Mouse (Mus musculus): ENCODE results near the gene Nr3c2. TPM values are rescaled to one million over a fixed set of nuclear protein-coding genes. Genes with fewer than 3 reads are reported as not detected.

Nr3c2 gene
- polyA plus RNA-seq, 1 experiment = 5.5 TPM

GRCm38 (mm10) chr8:77190393-77190792 lies 291.2 kb downstream of the Nr3c2 start:
- no peak overlapping the region for H3K4me3 ChIP-seq (ENCODE audit: insufficient read depth, low read depth, low read length)
- H3K27ac ChIP-seq (replicated peaks; ENCODE audit: low read depth, low read length) = no peak overlapping the region

GRCm38 (mm10) chr8:77209297-77209696 lies 310.1 kb downstream of the Nr3c2 start:
- Histone ChIP-seq H3K4me1 (ENCODE audit: control insufficient read depth, insufficient read depth, insufficient read length, low read length) (no peaks in the 10 kb centered on the region), H3K27ac (replicated peaks; ENCODE audit: low read depth, low read length) (no peak overlapping the region), H3K4me3 (ENCODE audit: insufficient read depth, low read depth, low read length) (no peak overlapping the region)

More at GRCm38 (mm10) chr8:77190393-77190792, 291.2 kb downstream of the Nr3c2 start:
- H3K4me1 ChIP-seq (ENCODE audit: control insufficient read depth, insufficient read depth, insufficient read length, low read length) = peaks cover 3% of the 10 kb centered on the region; the same call in 1 of the 2 replicates

DNA sequence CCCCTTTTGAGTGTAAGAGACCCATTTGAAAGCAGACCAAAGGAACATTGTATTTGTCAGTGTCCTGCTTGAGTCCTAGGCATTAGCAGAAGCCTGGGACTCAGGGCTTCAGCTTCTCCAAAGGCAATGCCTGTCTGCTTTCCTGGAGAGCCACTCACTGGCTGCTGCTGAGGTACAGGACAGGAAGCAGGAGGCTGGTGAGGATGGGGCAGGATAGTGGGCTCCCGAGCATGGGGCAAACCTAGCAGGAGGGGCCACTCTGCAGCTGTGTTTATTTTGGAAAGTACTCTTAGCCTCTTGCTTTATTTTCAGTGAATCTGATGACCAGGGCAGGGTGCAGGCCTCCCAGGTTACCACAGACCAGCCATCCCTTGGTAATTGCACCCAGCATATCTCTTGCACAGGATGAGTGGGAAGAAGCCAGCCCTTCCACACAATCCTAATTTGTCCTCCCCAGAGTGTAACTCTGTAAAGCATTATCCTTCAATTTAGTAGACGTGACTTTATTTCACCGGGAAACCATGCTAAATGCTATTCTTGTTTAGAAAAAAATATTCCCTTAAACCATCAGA lies 314.7 kb downstream of the Nr3c2 start:
- H3K4me3 ChIP-seq (ENCODE audit: insufficient read depth, low read depth, low read length) = no peak overlapping the region
- no peak overlapping the region for H3K27ac ChIP-seq (replicated peaks; ENCODE audit: low read depth, low read length)
- no peaks in the 10 kb centered on the region for H3K4me1 ChIP-seq (ENCODE audit: control insufficient read depth, insufficient read depth, insufficient read length, low read length)

GRCm38 (mm10) chr8:77214665-77215064 lies 315.4 kb downstream of the Nr3c2 start:
- Histone ChIP-seq H3K4me1 (ENCODE audit: control insufficient read depth, insufficient read depth, insufficient read length, low read length) (no peaks in the 10 kb centered on the region), H3K27ac (replicated peaks; ENCODE audit: low read depth, low read length) (no peak overlapping the region), H3K4me3 (ENCODE audit: insufficient read depth, low read depth, low read length) (no peak overlapping the region)

DNA sequence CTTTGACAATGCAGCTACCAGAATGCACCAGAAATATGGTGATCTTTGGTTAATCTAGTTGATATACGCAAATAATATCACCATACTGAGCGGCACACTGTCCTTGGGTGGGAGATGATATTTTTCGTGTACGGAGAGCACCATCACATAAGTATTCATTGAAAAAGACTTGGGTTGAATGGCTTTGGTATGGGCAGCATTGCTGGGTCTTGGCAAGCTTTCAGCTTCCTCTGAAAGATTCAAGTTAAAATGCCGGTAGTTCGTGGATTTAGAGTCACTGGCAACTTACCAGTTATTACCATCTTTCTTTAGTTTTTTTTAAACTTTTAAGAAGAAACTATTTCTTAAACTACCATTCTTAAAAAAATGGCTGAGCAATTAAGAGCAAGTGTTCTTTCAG lies 315.9 kb downstream of the Nr3c2 start:
- Histone ChIP-seq H3K4me1 (ENCODE audit: control insufficient read depth, insufficient read depth, insufficient read length, low read length) (no peaks in the 10 kb centered on the region), H3K4me3 (ENCODE audit: insufficient read depth, low read depth, low read length) (no peak overlapping the region), H3K27ac (replicated peaks; ENCODE audit: low read depth, low read length) (no peak overlapping the region)

GRCm38 (mm10) chr8:77223123-77223522 lies 323.9 kb downstream of the Nr3c2 start:
- Histone ChIP-seq H3K4me1 (ENCODE audit: control insufficient read depth, insufficient read depth, insufficient read length, low read length) (no peaks in the 10 kb centered on the region), H3K27ac (replicated peaks; ENCODE audit: low read depth, low read length) (no peak overlapping the region), H3K4me3 (ENCODE audit: insufficient read depth, low read depth, low read length) (no peak overlapping the region)

DNA sequence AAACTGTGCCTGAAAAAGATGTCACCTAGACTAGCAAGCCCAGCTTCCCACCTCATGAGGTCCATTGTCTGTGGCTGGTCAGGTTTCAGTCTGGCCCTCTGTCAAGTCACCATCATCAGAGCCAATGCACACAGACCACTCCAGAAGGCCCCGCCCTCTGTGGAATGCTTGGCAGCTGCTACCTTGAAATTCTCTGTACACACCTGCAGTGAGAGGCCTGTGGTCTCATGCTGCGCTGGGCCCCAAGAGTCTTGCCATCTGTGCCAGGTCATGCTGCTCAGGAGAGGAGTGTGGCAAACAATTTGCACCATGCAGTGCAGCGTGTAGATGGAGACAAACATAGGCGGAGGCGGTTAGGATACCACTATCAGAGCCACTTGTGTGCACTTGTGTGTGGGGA lies 328.5 kb downstream of the Nr3c2 start:
- 0 out of 2 replicates have a peak, but pooled peaks cover 2% of the 10 kb centered on the region for H3K4me1 ChIP-seq (ENCODE audit: control insufficient read depth, insufficient read depth, insufficient read length, low read length)
- H3K27ac ChIP-seq (replicated peaks; ENCODE audit: low read depth, low read length) = no peak overlapping the region
- H3K4me3 ChIP-seq (ENCODE audit: insufficient read depth, low read depth, low read length) = no peak overlapping the region

GRCm38 (mm10) chr8:77228688-77229087 lies 329.4 kb downstream of the Nr3c2 start:
- H3K4me3 ChIP-seq (ENCODE audit: insufficient read depth, low read depth, low read length) = no peak overlapping the region
- 0 out of 2 replicates have a peak, but pooled peaks cover 2% of the 10 kb centered on the region for H3K4me1 ChIP-seq (ENCODE audit: control insufficient read depth, insufficient read depth, insufficient read length, low read length)
- no peak overlapping the region for H3K27ac ChIP-seq (replicated peaks; ENCODE audit: low read depth, low read length)

DNA sequence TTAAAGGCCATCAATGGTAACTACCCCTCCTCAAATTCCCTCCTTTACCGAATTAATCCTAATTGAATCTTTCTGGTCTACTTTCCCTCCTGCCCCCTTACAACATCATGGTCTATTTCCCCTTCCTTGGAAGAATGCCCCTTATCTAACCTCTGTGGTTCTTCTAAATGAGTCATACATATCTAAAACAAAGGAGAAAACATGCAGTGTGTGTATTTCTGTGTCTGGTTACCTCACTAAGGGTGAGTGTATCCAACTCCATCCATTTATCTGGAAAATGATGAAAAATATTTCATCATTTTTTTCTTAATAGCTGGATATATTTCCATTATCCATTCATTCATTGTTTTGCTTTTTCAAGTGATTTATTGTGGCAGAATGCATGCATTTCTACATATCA lies 332.0 kb downstream of the Nr3c2 start:
- Histone ChIP-seq H3K4me3 (ENCODE audit: insufficient read depth, low read depth, low read length) (no peak overlapping the region), H3K27ac (replicated peaks; ENCODE audit: low read depth, low read length) (no peak overlapping the region), H3K4me1 (ENCODE audit: control insufficient read depth, insufficient read depth, insufficient read length, low read length) (0 out of 2 replicates have a peak, but pooled peaks cover 2% of the 10 kb centered on the region)

GRCm38 (mm10) chr8:77231834-77232233 lies 332.6 kb downstream of the Nr3c2 start:
- H3K27ac ChIP-seq (replicated peaks; ENCODE audit: low read depth, low read length) = no peak overlapping the region
- no peak overlapping the region for H3K4me3 ChIP-seq (ENCODE audit: insufficient read depth, low read depth, low read length)
- 0 out of 2 replicates have a peak, but pooled peaks cover 2% of the 10 kb centered on the region for H3K4me1 ChIP-seq (ENCODE audit: control insufficient read depth, insufficient read depth, insufficient read length, low read length)

DNA sequence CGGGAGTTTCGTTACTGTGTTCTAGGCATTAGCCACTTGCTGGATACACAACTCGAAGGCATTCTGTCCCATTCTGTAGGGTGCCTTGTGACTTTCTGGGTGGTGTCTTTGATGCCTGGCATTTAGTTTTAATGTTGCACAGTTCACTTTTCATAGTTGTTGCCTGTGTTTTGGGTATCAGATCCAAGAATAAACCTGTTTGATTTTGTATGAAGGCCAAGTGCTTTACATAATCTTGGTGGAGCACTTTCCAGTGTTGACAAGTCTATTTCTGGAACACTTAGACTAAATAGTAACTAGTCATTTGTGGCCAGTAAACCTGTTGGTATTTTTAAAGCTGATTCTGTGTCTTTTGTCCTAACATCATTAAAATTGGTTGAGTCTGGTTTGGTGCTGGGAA lies 333.2 kb downstream of the Nr3c2 start:
- H3K4me1 ChIP-seq (ENCODE audit: control insufficient read depth, insufficient read depth, insufficient read length, low read length) = 0 out of 2 replicates have a peak, but pooled peaks cover 2% of the 10 kb centered on the region
- H3K4me3 ChIP-seq (ENCODE audit: insufficient read depth, low read depth, low read length) = no peak overlapping the region
- H3K27ac ChIP-seq (replicated peaks; ENCODE audit: low read depth, low read length) = no peak overlapping the region

DNA sequence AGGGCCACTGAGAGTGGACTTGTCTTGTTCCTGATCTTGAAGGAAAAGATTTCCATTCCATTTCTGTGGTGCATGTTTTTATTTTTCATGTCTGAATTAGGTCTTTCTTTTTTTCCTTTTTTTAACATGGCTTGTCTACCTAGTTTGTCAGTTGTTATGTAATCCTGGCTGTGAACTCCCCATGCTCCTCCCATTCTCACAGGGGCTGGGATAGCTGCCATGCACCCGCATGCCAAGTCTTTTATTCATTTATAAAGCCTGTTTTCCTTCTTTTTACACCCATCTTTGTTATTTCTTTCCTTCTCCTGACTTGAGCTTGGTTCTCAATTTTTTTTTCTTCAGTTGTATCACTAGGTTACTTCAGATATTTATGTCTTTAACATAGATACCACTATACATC lies 337.5 kb downstream of the Nr3c2 start:
- no peak overlapping the region for H3K27ac ChIP-seq (replicated peaks; ENCODE audit: low read depth, low read length)
- H3K4me1 ChIP-seq (ENCODE audit: control insufficient read depth, insufficient read depth, insufficient read length, low read length) = no peaks in the 10 kb centered on the region
- H3K4me3 ChIP-seq (ENCODE audit: insufficient read depth, low read depth, low read length) = no peak overlapping the region

DNA sequence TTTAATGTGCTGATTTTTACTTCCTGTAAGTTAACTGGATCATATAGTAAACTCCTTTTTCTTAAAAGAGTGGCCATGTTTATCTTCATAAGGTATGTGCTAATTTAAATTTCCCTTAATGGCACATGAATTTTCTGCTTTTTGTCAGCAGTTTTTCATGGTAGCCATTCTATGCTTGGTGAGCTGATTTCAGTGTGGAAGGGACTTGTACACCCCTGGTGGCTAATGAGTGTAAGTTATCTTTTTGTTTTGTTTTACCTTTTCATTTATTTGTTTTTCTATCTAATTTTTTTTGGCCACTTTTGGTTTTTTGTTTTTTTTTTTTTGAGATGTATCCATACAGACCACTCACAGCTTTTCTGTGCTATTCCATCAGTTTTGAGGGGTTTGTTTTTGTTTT lies 340.2 kb downstream of the Nr3c2 start:
- H3K4me3 ChIP-seq (ENCODE audit: insufficient read depth, low read depth, low read length) = no peak overlapping the region
- no peak overlapping the region for H3K27ac ChIP-seq (replicated peaks; ENCODE audit: low read depth, low read length)
- no peaks in the 10 kb centered on the region for H3K4me1 ChIP-seq (ENCODE audit: control insufficient read depth, insufficient read depth, insufficient read length, low read length)

GRCm38 (mm10) chr8:77241381-77241780 lies 342.1 kb downstream of the Nr3c2 start:
- Histone ChIP-seq H3K27ac (replicated peaks; ENCODE audit: low read depth, low read length) (no peak overlapping the region), H3K4me1 (ENCODE audit: control insufficient read depth, insufficient read depth, insufficient read length, low read length) (no peaks in the 10 kb centered on the region), H3K4me3 (ENCODE audit: insufficient read depth, low read depth, low read length) (no peak overlapping the region)

DNA sequence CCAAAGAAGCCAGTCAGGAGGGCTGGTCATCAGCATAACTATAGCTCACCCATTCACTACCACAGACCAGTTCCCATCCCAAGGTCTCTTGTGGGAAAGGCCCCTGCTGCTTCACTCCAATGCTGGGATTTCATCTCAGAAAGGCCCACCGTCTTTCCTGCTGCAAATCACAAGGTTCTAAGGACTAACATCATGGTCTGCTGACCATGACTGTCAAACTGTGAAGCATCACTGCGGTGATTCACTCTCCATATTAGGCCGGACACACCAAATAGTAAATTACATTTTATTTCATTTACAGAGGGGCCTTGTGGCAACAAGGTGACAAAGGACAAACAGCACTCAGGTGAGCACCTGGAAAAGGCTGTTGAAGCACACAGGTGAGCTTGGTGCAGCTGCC lies 350.9 kb downstream of the Nr3c2 start:
- H3K4me1 ChIP-seq (ENCODE audit: control insufficient read depth, insufficient read depth, insufficient read length, low read length) = no peaks in the 10 kb centered on the region; the same call in 1 of the 2 replicates
- H3K4me3 ChIP-seq (ENCODE audit: insufficient read depth, low read depth, low read length) = no peak overlapping the region
- H3K27ac ChIP-seq (replicated peaks; ENCODE audit: low read depth, low read length) = no peak overlapping the region

- Histone ChIP-seq H3K27ac (replicated peaks; ENCODE audit: low read depth, low read length) (no peak overlapping the region), H3K4me1 (ENCODE audit: control insufficient read depth, insufficient read depth, insufficient read length, low read length) (no peaks in the 10 kb centered on the region; the same call in 1 of the 2 replicates), H3K4me3 (ENCODE audit: insufficient read depth, low read depth, low read length) (no peak overlapping the region)
Measured at GRCm38 (mm10) chr8:77251134-77251533, 351.9 kb downstream of the Nr3c2 start.
